Mouse (Mus musculus): ENCODE results near the gene Cwc25. TPM values are rescaled to one million over a fixed set of nuclear protein-coding genes. Genes with fewer than 3 reads are reported as not detected.
A peak's percentile ranks its signal among the peaks of the same experiment; 100 is the strongest.

The Cwc25 gene
- polyA plus RNA-seq (2012; rRNA removed), result 1.7 and 3.7 TPM in 2 replicates

DNA sequence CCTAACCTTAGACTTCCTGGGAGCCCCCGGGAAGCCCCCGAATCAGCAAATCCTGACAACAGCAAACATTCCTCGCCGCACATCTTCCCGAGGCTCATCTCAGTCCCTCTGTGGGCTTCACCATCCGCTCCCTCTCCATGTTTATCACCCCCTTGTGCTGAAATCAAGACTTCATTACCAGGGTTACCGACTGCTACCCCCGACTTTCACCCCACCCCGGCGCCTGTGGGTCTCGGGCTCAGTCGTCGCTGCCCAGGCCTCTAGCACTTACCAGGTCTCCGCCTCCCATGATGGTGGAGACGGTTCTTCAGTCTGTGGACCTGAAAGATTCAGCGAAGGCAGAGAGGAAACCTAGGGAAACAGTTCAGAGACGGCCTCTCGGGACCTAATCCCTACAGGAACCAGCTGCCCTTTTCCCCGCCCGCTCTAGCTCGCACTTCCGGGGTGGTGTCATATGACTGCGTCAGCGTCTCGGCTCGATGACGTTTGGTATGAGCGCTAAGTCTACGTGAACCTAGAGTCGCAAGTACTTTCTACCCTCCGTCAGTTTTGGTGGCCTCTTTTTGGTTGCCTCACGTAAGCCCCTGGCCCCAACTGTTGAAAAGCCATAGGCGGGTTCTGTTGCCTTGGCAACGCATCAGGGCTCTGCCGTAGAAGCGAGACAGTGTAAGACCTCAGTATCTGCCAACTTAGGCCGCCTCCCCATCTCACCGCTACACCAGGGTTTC, at the start of gene Cwc25:
Cwc25 (minus strand) TSS at position 403 of the 728 bp plus-strand sequence.
- H3K27me3 ChIP-seq (ENCODE audit: control insufficient read depth, insufficient read depth, low read length), result no peaks in the 10 kb centered on the region
- H3K36me3 ChIP-seq (ENCODE audit: control insufficient read depth, insufficient read depth, low read length), result peaks cover 16% of the 10 kb centered on the region
- WGBS, result under 1% methylated on average over 38 of the region's 38 CpGs
- TF ChIP-seq POLR2A (IDR thresholded peaks at IDR 0.05; ENCODE audit: low read depth, low read length) (peak; percentile 79), CTCF (IDR thresholded peaks at IDR 0.05; ENCODE audit: extremely low read depth, insufficient read length, insufficient replicate concordance, low read depth, low read length) (no peak)
- H3K4me3 ChIP-seq (ENCODE audit: low read depth, low read length), result peak within 1 kb of the TSS; percentile 95
- peaks cover 6% of the 10 kb centered on the region for H3K4me1 ChIP-seq (ENCODE audit: control insufficient read depth, insufficient read depth, insufficient read length, low read length)
- H3K27ac ChIP-seq (ENCODE audit: insufficient read depth, low read depth, low read length), result peak within 1 kb of the TSS; percentile 85

DNA sequence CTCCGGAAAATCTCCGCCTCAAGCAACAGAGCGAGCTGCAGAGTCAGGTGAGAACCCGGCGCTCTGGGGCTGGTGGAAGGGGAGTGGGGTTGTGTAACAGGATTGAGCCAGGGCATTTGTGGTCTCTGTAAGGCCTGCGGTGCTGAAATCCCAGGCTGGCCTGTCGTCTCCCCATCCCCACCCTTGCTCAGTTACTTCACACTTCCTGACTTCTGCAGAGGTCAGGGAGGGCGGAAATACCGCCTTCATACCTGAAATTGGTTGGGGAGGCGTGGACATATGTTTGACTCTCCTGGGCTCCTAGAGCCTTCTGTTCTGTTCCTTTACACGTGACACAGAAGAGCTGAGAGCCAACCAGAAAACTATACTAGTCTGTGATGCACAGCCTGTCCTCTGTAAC, 49.4 kb upstream of the Cwc25 start:
- Histone ChIP-seq H3K27ac (ENCODE audit: insufficient read depth, low read depth, low read length) (peak overlapping the region; percentile 5; the same call in 1 of the 2 replicates), H3K4me1 (ENCODE audit: control insufficient read depth, insufficient read depth, insufficient read length, low read length) (peaks cover 74% of the 10 kb centered on the region), H3K36me3 (ENCODE audit: control insufficient read depth, insufficient read depth, low read length) (peaks cover 61% of the 10 kb centered on the region), H3K4me3 (ENCODE audit: low read depth, low read length) (no peak overlapping the region), H3K27me3 (ENCODE audit: control insufficient read depth, insufficient read depth, low read length) (no peaks in the 10 kb centered on the region)
- 76% methylated on average over 11 of the region's 11 CpGs for WGBS
- no peak for TF ChIP-seq POLR2A (IDR thresholded peaks at IDR 0.05; ENCODE audit: low read depth, low read length)

DNA sequence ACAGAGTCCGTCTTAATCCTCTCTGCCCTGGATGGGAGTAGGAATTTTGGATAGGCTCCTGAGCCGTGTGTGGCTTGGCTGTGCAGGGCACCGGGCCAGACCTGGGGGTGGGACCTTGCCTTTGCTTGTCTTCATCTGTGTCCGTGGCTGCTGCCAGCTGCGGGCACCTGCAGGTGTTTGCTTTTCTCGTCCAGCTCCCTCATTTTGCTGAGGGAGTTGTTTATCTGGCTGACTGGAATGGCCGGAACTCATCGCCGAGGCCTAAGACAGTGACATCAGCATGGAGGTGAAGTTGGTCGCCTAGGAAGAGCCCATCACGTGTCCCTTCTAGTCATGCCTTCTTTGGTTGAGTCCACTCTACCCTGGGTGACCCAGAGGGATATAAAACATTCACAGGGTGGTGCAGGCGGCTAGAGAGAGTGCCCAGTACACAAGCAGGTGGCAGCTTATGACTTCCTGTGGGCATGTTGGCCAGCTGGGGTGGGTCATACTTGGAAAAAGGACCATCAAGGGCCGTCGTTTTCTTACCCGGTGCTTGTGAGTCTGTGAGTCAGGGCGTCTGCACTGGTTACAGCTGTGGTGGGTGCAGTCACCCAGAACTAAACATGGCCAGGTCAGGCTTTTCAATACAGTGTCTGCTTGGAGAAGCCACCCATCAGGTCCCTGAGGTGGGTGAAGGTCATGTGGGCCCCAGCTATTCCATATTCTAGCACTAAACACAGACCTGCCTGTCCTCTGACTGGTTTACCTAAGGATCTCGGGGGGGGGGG, 47.6 kb upstream of the Cwc25 start:
- Histone ChIP-seq H3K27me3 (ENCODE audit: control insufficient read depth, insufficient read depth, low read length) (no peaks in the 10 kb centered on the region), H3K4me3 (ENCODE audit: low read depth, low read length) (no peak overlapping the region), H3K4me1 (ENCODE audit: control insufficient read depth, insufficient read depth, insufficient read length, low read length) (peaks cover 73% of the 10 kb centered on the region), H3K36me3 (ENCODE audit: control insufficient read depth, insufficient read depth, low read length) (peaks cover 65% of the 10 kb centered on the region), H3K27ac (ENCODE audit: insufficient read depth, low read depth, low read length) (peak overlapping the region; percentile 95)
- TF ChIP-seq CTCF (IDR thresholded peaks at IDR 0.05; ENCODE audit: extremely low read depth, insufficient read length, insufficient replicate concordance, low read depth, low read length) (no peak), POLR2A (IDR thresholded peaks at IDR 0.05; ENCODE audit: low read depth, low read length) (no peak)
- WGBS, result 22% methylated on average over 17 of the region's 17 CpGs

DNA sequence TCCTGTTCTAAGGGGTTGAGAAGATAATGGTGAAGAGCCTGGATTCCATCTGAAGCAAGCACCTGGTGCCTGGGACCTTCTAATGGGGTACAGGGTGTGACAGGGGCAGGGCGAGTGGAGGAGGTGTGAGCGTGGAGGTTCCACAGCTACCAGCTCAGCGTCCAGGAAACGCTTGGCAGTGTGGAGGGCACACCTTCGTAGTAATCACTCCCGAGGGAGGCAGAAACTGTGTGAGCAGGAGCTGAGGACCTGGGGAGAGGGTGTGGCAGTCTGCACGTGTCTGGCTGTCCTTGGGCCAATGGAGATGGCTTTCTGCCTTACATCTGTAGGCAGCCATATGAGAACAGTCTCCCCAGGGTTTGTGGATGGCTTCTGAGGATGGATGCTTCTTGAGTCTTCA, 46.7 kb upstream of the Cwc25 start:
- TF ChIP-seq POLR2A (IDR thresholded peaks at IDR 0.05; ENCODE audit: low read depth, low read length) (peak; percentile 37; the same call in 1 of the 2 replicates), CTCF (IDR thresholded peaks at IDR 0.05; ENCODE audit: extremely low read depth, insufficient read length, insufficient replicate concordance, low read depth, low read length) (no peak)
- Histone ChIP-seq H3K27me3 (ENCODE audit: control insufficient read depth, insufficient read depth, low read length) (no peaks in the 10 kb centered on the region), H3K4me3 (ENCODE audit: low read depth, low read length) (no peak overlapping the region), H3K4me1 (ENCODE audit: control insufficient read depth, insufficient read depth, insufficient read length, low read length) (peaks cover 73% of the 10 kb centered on the region), H3K27ac (ENCODE audit: insufficient read depth, low read depth, low read length) (peak overlapping the region; percentile 95), H3K36me3 (ENCODE audit: control insufficient read depth, insufficient read depth, low read length) (peaks cover 69% of the 10 kb centered on the region)
- WGBS, result 32% methylated on average over 7 of the region's 7 CpGs

DNA sequence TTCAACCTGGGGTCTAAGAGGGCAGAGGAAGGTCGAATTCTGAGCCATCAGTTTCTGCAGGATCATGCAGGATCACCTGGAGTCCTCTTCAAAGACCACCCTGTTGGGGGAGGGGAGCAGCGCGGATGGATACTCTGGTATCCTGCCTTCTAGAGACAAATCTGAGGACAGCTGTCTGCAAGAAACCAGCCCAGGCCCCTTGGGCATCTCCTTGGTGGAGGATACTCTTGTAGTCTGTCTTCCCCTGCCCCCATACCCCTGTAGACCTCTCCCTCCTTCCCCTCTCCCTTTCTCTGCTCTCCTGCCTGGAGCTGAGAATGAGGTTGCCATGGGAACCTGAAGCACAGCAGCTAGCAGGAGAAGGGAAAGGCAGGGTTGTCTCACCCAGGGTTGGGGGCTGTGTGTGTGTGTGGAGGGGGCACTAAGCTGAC, 46.1 kb upstream of the Cwc25 start:
- peak overlapping the region; percentile 45 for H3K4me3 ChIP-seq (ENCODE audit: low read depth, low read length)
- no peak for TF ChIP-seq POLR2A (IDR thresholded peaks at IDR 0.05; ENCODE audit: low read depth, low read length)
- TF ChIP-seq CTCF (IDR thresholded peaks at IDR 0.05; ENCODE audit: extremely low read depth, insufficient read length, insufficient replicate concordance, low read depth, low read length), result no peak
- WGBS, result 19% methylated on average over 3 of the region's 3 CpGs
- H3K27me3 ChIP-seq (ENCODE audit: control insufficient read depth, insufficient read depth, low read length), result no peaks in the 10 kb centered on the region
- H3K27ac ChIP-seq (ENCODE audit: insufficient read depth, low read depth, low read length), result peak overlapping the region; percentile 95
- H3K4me1 ChIP-seq (ENCODE audit: control insufficient read depth, insufficient read depth, insufficient read length, low read length), result peaks cover 71% of the 10 kb centered on the region
- peaks cover 68% of the 10 kb centered on the region for H3K36me3 ChIP-seq (ENCODE audit: control insufficient read depth, insufficient read depth, low read length)

DNA sequence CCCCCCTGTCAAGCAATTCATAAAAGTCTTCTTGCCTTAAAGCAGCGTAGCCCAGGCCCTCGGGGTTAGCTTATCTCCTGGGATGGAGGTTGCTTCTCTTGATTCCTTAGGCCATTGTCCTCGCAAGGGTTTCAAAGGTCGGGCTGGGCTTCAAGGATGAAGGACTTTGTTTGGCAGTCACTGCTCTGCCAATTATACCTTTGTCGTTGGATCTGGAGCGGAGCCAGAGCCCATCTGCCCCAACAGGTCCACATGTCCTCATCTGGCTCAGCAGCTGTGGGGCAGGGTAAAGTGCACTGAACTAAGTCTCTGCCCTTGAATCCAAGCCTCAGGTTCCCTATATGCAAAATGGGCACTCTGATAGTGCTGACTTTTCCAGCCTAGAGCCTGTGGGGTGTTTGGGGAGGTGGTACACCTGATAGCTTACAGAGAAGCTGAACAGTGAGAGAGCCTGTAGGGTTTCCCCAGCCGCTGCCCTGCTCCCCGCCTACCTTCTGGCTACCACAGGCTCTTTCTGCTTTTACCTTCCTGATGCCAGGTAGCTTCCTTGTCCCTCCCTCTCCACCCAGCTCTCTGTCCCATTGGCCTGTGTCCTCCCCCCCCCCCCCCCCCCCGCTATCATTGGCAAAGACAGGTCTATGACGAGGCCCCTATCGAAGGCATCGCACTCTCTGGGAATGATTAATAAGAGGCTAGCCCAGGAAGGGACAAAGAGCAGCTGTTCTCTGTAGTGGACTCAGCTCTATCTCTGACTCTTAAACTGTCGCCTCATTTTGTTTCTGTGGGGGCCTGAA, 45.4 kb upstream of the Cwc25 start:
- H3K36me3 ChIP-seq (ENCODE audit: control insufficient read depth, insufficient read depth, low read length), result peaks cover 71% of the 10 kb centered on the region
- 22% methylated on average over 13 of the region's 13 CpGs for WGBS
- H3K27ac ChIP-seq (ENCODE audit: insufficient read depth, low read depth, low read length), result peak overlapping the region; percentile 98
- H3K4me3 ChIP-seq (ENCODE audit: low read depth, low read length), result peak overlapping the region; percentile 45
- H3K27me3 ChIP-seq (ENCODE audit: control insufficient read depth, insufficient read depth, low read length), result no peaks in the 10 kb centered on the region
- H3K4me1 ChIP-seq (ENCODE audit: control insufficient read depth, insufficient read depth, insufficient read length, low read length), result peaks cover 72% of the 10 kb centered on the region
- TF ChIP-seq POLR2A (IDR thresholded peaks at IDR 0.05; ENCODE audit: low read depth, low read length), result no peak
- no peak; the same call in 1 of the 2 replicates for TF ChIP-seq CTCF (IDR thresholded peaks at IDR 0.05; ENCODE audit: extremely low read depth, insufficient read length, insufficient replicate concordance, low read depth, low read length)
